Mouse (Mus musculus): Measurements from ENCODE around the gene Rcor2. TPM values are rescaled to one million over a fixed set of nuclear protein-coding genes. Genes with fewer than 3 reads are reported as not detected.

Gene Rcor2
- polyA plus RNA-seq, 1 experiment: 206 TPM

GRCm38 (mm10) chr19:7302493-7302797 is 35.3 kb downstream of the Rcor2 start:
- Histone ChIP-seq H3K27me3 (replicated peaks) (no peaks in the 10 kb centered on the region), H3K36me3 (replicated peaks; ENCODE audit: low read length) (peaks cover 49% of the 10 kb centered on the region), H3K4me3 (replicated peaks) (no peak overlapping the region), H3K9me3 (no peaks in the 10 kb centered on the region), H3K4me1 (peaks cover 92% of the 10 kb centered on the region)
- no peak for TF ChIP-seq GATA1 (IDR thresholded peaks at IDR 0.05; ENCODE audit: borderline replicate concordance, low read length)
- no peak for TF ChIP-seq FLI1 (IDR thresholded peaks at IDR 0.05; ENCODE audit: low read length)

- TF ChIP-seq FLI1 (IDR thresholded peaks at IDR 0.05; ENCODE audit: low read length) (no peak), GATA1 (IDR thresholded peaks at IDR 0.05; ENCODE audit: borderline replicate concordance, low read length) (no peak)
- no peaks in the 10 kb centered on the region for H3K27me3 ChIP-seq (replicated peaks)
- peaks cover 92% of the 10 kb centered on the region for H3K4me1 ChIP-seq
- no peaks in the 10 kb centered on the region for H3K9me3 ChIP-seq
- no peak overlapping the region for H3K4me3 ChIP-seq (replicated peaks)
- H3K36me3 ChIP-seq (replicated peaks; ENCODE audit: low read length): peaks cover 54% of the 10 kb centered on the region
Measured at GRCm38 (mm10) chr19:7303796-7304195, 36.7 kb downstream of the Rcor2 start.

- Histone ChIP-seq H3K9me3 (no peaks in the 10 kb centered on the region), H3K27me3 (replicated peaks) (no peaks in the 10 kb centered on the region), H3K36me3 (replicated peaks; ENCODE audit: low read length) (peaks cover 46% of the 10 kb centered on the region), H3K4me3 (replicated peaks) (no peak overlapping the region), H3K4me1 (peaks cover 92% of the 10 kb centered on the region)
- TF ChIP-seq GATA1 (IDR thresholded peaks at IDR 0.05; ENCODE audit: borderline replicate concordance, low read length) (no peak), FLI1 (IDR thresholded peaks at IDR 0.05; ENCODE audit: low read length) (no peak)
Measured at GRCm38 (mm10) chr19:7304801-7305200, 37.7 kb downstream of the Rcor2 start.

- TF ChIP-seq FLI1 (IDR thresholded peaks at IDR 0.05; ENCODE audit: low read length) (no peak), GATA1 (IDR thresholded peaks at IDR 0.05; ENCODE audit: borderline replicate concordance, low read length) (no peak)
- Histone ChIP-seq H3K36me3 (replicated peaks; ENCODE audit: low read length) (peaks cover 41% of the 10 kb centered on the region), H3K4me1 (peaks cover 95% of the 10 kb centered on the region), H3K4me3 (replicated peaks) (peak overlapping the region; percentile 65), H3K27me3 (replicated peaks) (no peaks in the 10 kb centered on the region), H3K9me3 (no peaks in the 10 kb centered on the region)
Measured at GRCm38 (mm10) chr19:7305380-7306310, 38.5 kb downstream of the Rcor2 start.

- no peaks in the 10 kb centered on the region for H3K27me3 ChIP-seq (replicated peaks)
- H3K9me3 ChIP-seq: no peaks in the 10 kb centered on the region
- H3K36me3 ChIP-seq (replicated peaks; ENCODE audit: low read length): peaks cover 33% of the 10 kb centered on the region
- H3K4me1 ChIP-seq: peaks cover 97% of the 10 kb centered on the region
- TF ChIP-seq GATA1 (IDR thresholded peaks at IDR 0.05; ENCODE audit: borderline replicate concordance, low read length) (no peak), FLI1 (IDR thresholded peaks at IDR 0.05; ENCODE audit: low read length) (no peak)
- peak overlapping the region; percentile 20 for H3K4me3 ChIP-seq (replicated peaks)
Measured at GRCm38 (mm10) chr19:7306968-7307367, 39.8 kb downstream of the Rcor2 start.

DNA sequence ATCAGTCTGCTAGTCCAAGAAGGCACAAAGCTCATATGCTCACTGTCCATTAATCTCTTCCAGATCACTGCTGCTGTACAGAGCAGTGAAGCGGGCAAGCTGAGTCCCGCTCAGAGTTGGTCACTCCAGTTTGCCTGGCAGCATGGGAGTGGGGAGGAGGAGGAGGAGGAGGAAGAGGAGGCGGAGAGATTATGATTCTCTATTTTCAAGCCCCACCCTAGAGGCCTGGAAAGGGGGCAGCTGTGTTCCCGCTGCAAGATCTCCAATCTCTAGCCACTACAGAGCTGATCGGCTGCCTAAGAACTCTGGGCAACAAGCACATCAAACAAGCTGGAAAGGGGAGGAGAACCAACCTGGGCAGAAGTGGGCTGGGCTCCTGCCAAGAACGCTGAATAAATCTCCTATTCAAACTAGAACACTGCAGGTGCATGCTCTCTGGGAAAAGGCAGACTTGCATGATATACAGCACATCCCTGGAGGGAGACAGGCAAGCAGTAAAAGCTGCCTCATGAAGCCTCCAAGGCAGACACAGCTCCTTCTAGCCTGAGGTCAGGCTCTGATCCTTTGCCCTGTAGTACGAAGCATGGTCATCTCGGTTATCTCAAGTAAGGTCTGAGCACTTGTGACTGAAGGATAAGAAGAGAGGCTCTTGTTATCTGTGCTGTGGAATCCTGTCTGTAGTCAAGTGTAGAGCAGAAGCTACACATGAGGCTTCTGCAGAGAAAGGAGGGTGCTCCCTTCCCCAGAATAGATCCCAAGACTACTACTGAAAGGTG is 41.1 kb downstream of the Rcor2 start:
- Histone ChIP-seq H3K4me1 (peaks cover 97% of the 10 kb centered on the region), H3K36me3 (replicated peaks; ENCODE audit: low read length) (peaks cover 25% of the 10 kb centered on the region), H3K27me3 (replicated peaks) (no peaks in the 10 kb centered on the region), H3K4me3 (replicated peaks) (no peak overlapping the region), H3K9me3 (no peaks in the 10 kb centered on the region)
- TF ChIP-seq FLI1 (IDR thresholded peaks at IDR 0.05; ENCODE audit: low read length) (no peak), GATA1 (IDR thresholded peaks at IDR 0.05; ENCODE audit: borderline replicate concordance, low read length) (no peak)

DNA sequence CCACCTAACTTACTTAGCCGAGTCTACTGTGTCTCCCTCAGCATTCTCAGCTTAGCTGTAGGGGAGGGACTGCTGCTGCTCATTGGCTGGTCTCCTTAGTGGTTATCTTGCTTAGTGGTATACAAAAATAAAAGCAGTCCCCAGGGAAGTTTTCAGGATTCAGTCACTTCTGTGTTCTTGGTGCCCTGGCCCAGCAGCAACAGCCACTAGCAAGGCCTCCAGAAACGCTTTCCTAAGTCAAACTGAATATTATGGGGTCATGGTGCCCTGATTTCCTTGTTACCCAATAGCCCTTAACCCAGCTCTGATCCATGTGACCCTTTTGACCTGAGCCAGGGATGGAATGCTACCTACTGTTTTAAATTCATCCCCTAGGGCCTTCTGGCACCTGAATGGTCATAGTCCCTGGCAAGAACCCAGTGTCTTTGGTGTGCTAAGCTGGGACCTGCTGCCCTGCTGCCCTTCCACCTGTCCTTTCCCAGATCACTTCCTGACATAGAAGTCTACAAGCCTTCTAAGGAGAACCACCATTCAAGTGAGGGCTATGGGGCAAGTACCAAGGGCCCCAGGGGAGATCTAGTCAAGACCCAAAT is 42.7 kb downstream of the Rcor2 start:
- Histone ChIP-seq H3K9me3 (no peaks in the 10 kb centered on the region), H3K4me1 (peaks cover 100% of the 10 kb centered on the region)

GRCm38 (mm10) chr19:7310704-7311103 is 43.6 kb downstream of the Rcor2 start:
- TF ChIP-seq GATA1 (IDR thresholded peaks at IDR 0.05; ENCODE audit: borderline replicate concordance, low read length) (no peak), FLI1 (IDR thresholded peaks at IDR 0.05; ENCODE audit: low read length) (no peak)
- peaks cover 17% of the 10 kb centered on the region for H3K36me3 ChIP-seq (replicated peaks; ENCODE audit: low read length)
- H3K9me3 ChIP-seq: no peaks in the 10 kb centered on the region
- H3K4me1 ChIP-seq: peaks cover 100% of the 10 kb centered on the region
- H3K4me3 ChIP-seq (replicated peaks): peak overlapping the region; percentile 79
- no peaks in the 10 kb centered on the region for H3K27me3 ChIP-seq (replicated peaks)

More for the DNA sequence above, 42.7 kb downstream of the Rcor2 start:
- Histone ChIP-seq H3K27me3 (replicated peaks) (no peaks in the 10 kb centered on the region), H3K36me3 (replicated peaks; ENCODE audit: low read length) (peaks cover 18% of the 10 kb centered on the region), H3K4me3 (replicated peaks) (peak overlapping the region; percentile 38)
- TF ChIP-seq GATA1 (IDR thresholded peaks at IDR 0.05; ENCODE audit: borderline replicate concordance, low read length) (no peak), FLI1 (IDR thresholded peaks at IDR 0.05; ENCODE audit: low read length) (no peak)

- TF ChIP-seq GATA1 (IDR thresholded peaks at IDR 0.05; ENCODE audit: borderline replicate concordance, low read length) (no peak), FLI1 (IDR thresholded peaks at IDR 0.05; ENCODE audit: low read length) (no peak)
- Histone ChIP-seq H3K27me3 (replicated peaks) (no peaks in the 10 kb centered on the region), H3K36me3 (replicated peaks; ENCODE audit: low read length) (peaks cover 14% of the 10 kb centered on the region), H3K4me3 (replicated peaks) (peak overlapping the region; percentile 54), H3K9me3 (no peaks in the 10 kb centered on the region), H3K4me1 (peaks cover 100% of the 10 kb centered on the region)
Measured at GRCm38 (mm10) chr19:7311306-7311705, 44.2 kb downstream of the Rcor2 start.
